ENCODE assay signal across 8 mouse cellular contexts in the genomic region with DNA sequence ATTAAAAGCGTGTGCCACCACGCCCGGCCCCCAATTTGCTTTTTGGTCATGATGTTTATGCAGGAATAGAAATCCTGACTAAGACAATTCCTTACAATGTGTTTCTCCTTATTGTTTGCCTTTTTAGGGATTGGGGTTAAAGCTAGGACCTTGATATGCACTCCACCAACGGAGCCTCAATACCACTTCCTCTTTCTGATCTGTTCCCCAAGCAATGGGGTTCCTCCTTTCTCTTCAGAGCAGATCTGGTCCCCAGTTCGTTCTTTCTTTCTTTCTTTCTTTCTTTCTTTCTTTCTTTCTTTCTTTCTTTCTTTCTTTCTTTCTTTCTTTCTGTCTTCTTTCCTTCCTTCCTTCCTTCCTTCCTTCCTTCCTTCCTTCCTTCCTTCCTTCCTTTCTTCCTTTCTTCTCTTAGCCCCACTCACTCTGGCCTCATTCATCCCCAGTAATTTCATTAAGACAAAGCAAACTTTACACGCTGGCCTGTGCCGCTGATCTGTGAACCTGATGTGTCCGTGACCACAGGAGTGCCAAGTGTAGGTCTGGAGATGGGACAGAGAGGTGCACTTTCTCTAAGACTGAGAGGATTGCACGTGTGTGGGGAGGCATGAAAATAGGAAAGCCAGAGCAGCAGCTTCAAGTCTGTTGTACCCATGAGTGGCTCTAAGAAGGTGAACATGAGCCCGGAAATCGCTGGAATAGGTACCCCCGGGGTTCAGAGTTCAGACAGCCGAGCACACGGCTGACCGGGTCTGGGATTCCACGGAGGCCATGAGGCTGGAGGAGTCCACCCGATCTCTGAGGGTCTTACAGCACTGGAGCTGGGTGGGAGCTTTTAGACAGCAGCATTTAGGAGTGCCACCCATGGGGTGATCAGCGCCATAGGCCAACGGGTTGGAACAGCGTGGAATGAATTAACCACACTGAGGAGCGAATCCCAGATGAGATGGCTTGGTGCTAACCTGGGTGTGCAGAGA. TPM values are rescaled to one million over a fixed set of nuclear protein-coding genes. Genes with fewer than 3 reads are reported as not detected.
DNase-seq lines count a peak whose midpoint lies in the region; ATAC-seq and TF ChIP-seq lines count a peak whose summit lies in the region.

No protein-coding gene starts in this region.

- H3K27me3 ChIP-seq in heart, embryonic 11.5 days (ENCODE audit: control insufficient read depth, insufficient read depth, low read length): peaks cover 10% of the 10 kb centered on the region; the same call in 1 of the 2 replicates
- H3K27me3 ChIP-seq in heart, postnatal 0 days (ENCODE audit: control insufficient read depth, insufficient read depth, low read length): 0 out of 2 replicates have a peak, but pooled peaks cover 8% of the 10 kb centered on the region

- peaks cover 5% of the 10 kb centered on the region; the same call in 1 of the 2 replicates for H3K4me1 ChIP-seq in heart, embryonic 11.5 days (ENCODE audit: control insufficient read depth, insufficient read depth, low read length)
- H3K4me1 ChIP-seq in ES-E14 (ENCODE audit: control insufficient read depth in 2 of 2, insufficient read depth in 2 of 2, low read length in 2 of 2, poor library complexity in 1 of 2): peaks cover 0 to 2% of the 10 kb centered on the region in 2 experiments; a peak in 1 of 4 replicates
- H3K4me1 ChIP-seq in heart, postnatal 0 days (ENCODE audit: control insufficient read depth, insufficient read depth): peaks cover 6% of the 10 kb centered on the region; the same call in 1 of the 2 replicates

- H3K9me3 ChIP-seq in heart, embryonic 11.5 days (replicated peaks; ENCODE audit: control insufficient read depth, low read length): no peaks in the 10 kb centered on the region
- no peaks in the 10 kb centered on the region for H3K9me3 ChIP-seq in ES-E14 (ENCODE audit: control insufficient read depth, insufficient read depth, low read depth, low read length)
- no peaks in the 10 kb centered on the region for H3K9me3 ChIP-seq in heart, postnatal 0 days (replicated peaks; ENCODE audit: control insufficient read depth, low read length)

- H3K4me3 ChIP-seq in heart, embryonic 11.5 days (ENCODE audit: low read depth, low read length): peak overlapping the region; percentile 54
- H3K4me3 ChIP-seq in ES-E14 (ENCODE audit: insufficient read depth in 1 of 2, low read depth in 1 of 2, low read length in 2 of 2, poor library complexity in 1 of 2, severe bottlenecking in 1 of 2): peak overlapping the region; percentile 14 to 78; a peak in 3 of 4 replicates
- peak overlapping the region; percentile 52 for H3K4me3 ChIP-seq in heart, postnatal 0 days (ENCODE audit: low read depth, low read length)

- no peak overlapping the region; the same call in 1 of the 2 replicates for H3K9ac ChIP-seq in heart, embryonic 11.5 days (ENCODE audit: low read depth, low read length)
- 0 out of 2 replicates have a peak overlapping the region, but pooled peaks have one; percentile 15 for H3K9ac ChIP-seq in ES-E14 (ENCODE audit: insufficient read depth, low read depth, low read length, poor library complexity, severe bottlenecking)
- H3K9ac ChIP-seq in heart, postnatal 0 days (replicated peaks; ENCODE audit: low read depth, low read length): no peak overlapping the region; the same call in 1 of the 2 replicates

- in situ Hi-C loops in ES-E14 (cut with MboI; ENCODE audit: low sequenced_read_pairs in 2 of 2, unreplicated experiment in 2 of 2): no loop called here

- H3K4me2 ChIP-seq in heart, embryonic 11.5 days: peak overlapping the region; percentile 91
- peak overlapping the region; percentile 87 for H3K4me2 ChIP-seq in heart, postnatal 0 days (ENCODE audit: low read depth, low read length)

- 38% methylated on average over 21 of the region's 21 CpGs for WGBS in heart, embryonic 11.5 days (ENCODE audit: insufficient replicate concordance)
- WGBS in heart, postnatal 0 days: 39% methylated on average over 21 of the region's 21 CpGs

- ATAC-seq in heart, embryonic 11.5 days (replicated peaks; ENCODE audit: insufficient number of reproducible peaks, low FRiP score, low TSS enrichment): no peak
- peak; percentile 24; the same call in 1 of the 2 replicates for ATAC-seq in heart, postnatal 0 days (ENCODE audit: insufficient read depth, low read depth)
- ATAC-seq in megakaryocyte, adult 5-6 weeks (ENCODE audit: poor library complexity, severe bottlenecking): peak; percentile 57

- TF ChIP-seq EP300 in heart, postnatal 0 days (IDR thresholded peaks at IDR 0.05; ENCODE audit: low read depth): no peak

- no peak for TF ChIP-seq CTCF in heart, postnatal 0 days (IDR thresholded peaks at IDR 0.05; ENCODE audit: low read depth)

- H3K27ac ChIP-seq in heart, embryonic 11.5 days (ENCODE audit: low read depth, low read length): no peak overlapping the region
- no peak overlapping the region for H3K27ac ChIP-seq in ES-E14 (ENCODE audit: insufficient read depth, low read depth, low read length, poor library complexity, severe bottlenecking)
- no peak overlapping the region for H3K27ac ChIP-seq in heart, postnatal 0 days (ENCODE audit: low read depth)

- H3K36me3 ChIP-seq in heart, embryonic 11.5 days (ENCODE audit: control insufficient read depth, insufficient read depth, low read length): no peaks in the 10 kb centered on the region
- H3K36me3 ChIP-seq in ES-E14 (ENCODE audit: control insufficient read depth, insufficient read depth, low read length, poor library complexity, severe bottlenecking): no peaks in the 10 kb centered on the region
- H3K36me3 ChIP-seq in heart, postnatal 0 days (replicated peaks; ENCODE audit: control insufficient read depth, insufficient read depth, low read length): no peaks in the 10 kb centered on the region

- DNase-seq in heart, adult 8-10 months (ENCODE audit: low spot score): no peak
- no peak for DNase-seq in ES-E14 (ENCODE audit: low read depth, low spot score)
- DNase-seq in heart, postnatal 0 days (ENCODE audit: low spot score): no peak
- DNase-seq in layer of hippocampus, adult 9-11 months: no peak
- no peak for DNase-seq in ovary, adult 18-20 months (ENCODE audit: low spot score)
- DNase-seq in frontal cortex, postnatal 14 days (ENCODE audit: low spot score in 2 of 2): no peak

TF ChIP-seq in ES-E14, 5 proteins besides CTCF, POLR2A, EP300 and RAD21:
- TF ChIP-seq ZC3H11A (IDR thresholded peaks at IDR 0.05; ENCODE audit: borderline replicate concordance, low read depth, low read length) (no peak), CHD2 (IDR thresholded peaks at IDR 0.05; ENCODE audit: low read depth, low read length) (no peak), MAFK (IDR thresholded peaks at IDR 0.05; ENCODE audit: insufficient read depth, low read depth, low read length) (no peak), HCFC1 (IDR thresholded peaks at IDR 0.05; ENCODE audit: borderline replicate concordance, insufficient read depth, low read length) (no peak), ZNF384 (IDR thresholded peaks at IDR 0.05; ENCODE audit: low read depth, low read length) (no peak)

RNA-seq across cellular contexts. Expression of gene Pdxk, which starts 16.5 kb away (rescaled TPM):
- polyA plus RNA-seq in heart, embryonic 11.5 days (2014; fragmentation: Nextera tagmentation; extraction: Ambion mirVana): 4.2 and 4.3 TPM in 2 replicates
- 10 to 100 TPM; 12.9 to 14.3 (median 13.4) TPM for total RNA-seq in heart, adult 8-10 months (2022)
- 10.1 and 10.3 TPM in 2 replicates for total RNA-seq in ES-E14 (2012; rRNA removed)
- total RNA-seq in heart, postnatal 0 days (2014; rRNA removed; ENCODE audit: low replicate concordance): 3.7 and 4.5 TPM in 2 replicates
- polyA plus RNA-seq in heart, postnatal 0 days (2015; fragmentation: Nextera tagmentation; extraction: Ambion mirVana): 3.8 and 4.6 TPM in 2 replicates
- 21.7 and 23.0 TPM in 2 replicates for total RNA-seq in megakaryocyte, adult 5-6 weeks (2015)
- 16.5 and 19.6 TPM in 2 replicates for total RNA-seq in megakaryocyte, adult 5-6 weeks (2017)

RNA-seq across cellular contexts. Expression of gene Olfr1358, which starts 36.0 kb away (rescaled TPM):
- not detected in 2 replicates for polyA plus RNA-seq in heart, embryonic 11.5 days (2014; fragmentation: Nextera tagmentation; extraction: Ambion mirVana)
- total RNA-seq in heart, adult 8-10 months (2022): not detected
- total RNA-seq in ES-E14 (2012; rRNA removed): not detected in 2 replicates
- not detected in 2 replicates for total RNA-seq in heart, postnatal 0 days (2014; rRNA removed; ENCODE audit: low replicate concordance)
- polyA plus RNA-seq in heart, postnatal 0 days (2015; fragmentation: Nextera tagmentation; extraction: Ambion mirVana): not detected in 2 replicates
- total RNA-seq in megakaryocyte, adult 5-6 weeks (2015): not detected in 2 replicates
- not detected in 2 replicates for total RNA-seq in megakaryocyte, adult 5-6 weeks (2017)

RNA-seq across cellular contexts. Expression of gene Cstb, which starts 55.8 kb away (rescaled TPM):
- polyA plus RNA-seq in heart, embryonic 11.5 days (2014; fragmentation: Nextera tagmentation; extraction: Ambion mirVana): 122 and 123 TPM in 2 replicates
- 10 to 100 TPM; 16.4 to 26.2 (median 24.4) TPM for total RNA-seq in heart, adult 8-10 months (2022)
- total RNA-seq in ES-E14 (2012; rRNA removed): 110 and 150 TPM in 2 replicates
- 21.8 and 99.5 TPM in 2 replicates for total RNA-seq in heart, postnatal 0 days (2014; rRNA removed; ENCODE audit: low replicate concordance)
- polyA plus RNA-seq in heart, postnatal 0 days (2015; fragmentation: Nextera tagmentation; extraction: Ambion mirVana): 149 and 153 TPM in 2 replicates
- total RNA-seq in megakaryocyte, adult 5-6 weeks (2015): 122 and 148 TPM in 2 replicates
- total RNA-seq in megakaryocyte, adult 5-6 weeks (2017): 119 and 125 TPM in 2 replicates
